Mouse (Mus musculus) forebrain, postnatal 0 days (tissue): Measurements from ENCODE around the gene Pxdn. TPM values are rescaled to one million over a fixed set of nuclear protein-coding genes. Genes with fewer than 3 reads are reported as not detected.
A peak's percentile ranks its signal among the peaks of the same experiment; 100 is the strongest.

Experiments
- ATAC-seq: fragments of 200-750 bp; cut with Nextera tagmentation; 2 replicates; pipeline ENCODE4 v1.8.0; 2017; ENCODE audit warnings: mild to moderate bottlenecking, moderate library complexity
- DNase-seq: peaks from one replicate; pipeline ENCODE4 v3.0.0-alpha.2; 2015
- H3K27ac ChIP-seq: fragments of 300-500 bp; sonication (generic); 2 replicates; pipeline ENCODE4 v1.5.1; 2014; ENCODE audit warnings: low read depth, mild to moderate bottlenecking, antibody characterized with exemption, low read length, moderate library complexity, mixed read lengths
- H3K27me3 ChIP-seq: fragments of 300-500 bp; sonication (generic); 2 replicates; pipeline ENCODE4 v1.6.1; 2014; ENCODE audit warnings: mild to moderate bottlenecking, low read length, mixed read lengths; ENCODE audit not compliant: insufficient read depth
- H3K36me3 ChIP-seq: fragments of 300-500 bp; sonication (generic); 2 replicates; pipeline ENCODE4 v1.6.1; 2014; ENCODE audit warnings: mild to moderate bottlenecking, moderate library complexity; ENCODE audit not compliant: insufficient read depth
- H3K4me1 ChIP-seq: fragments of 300-500 bp; sonication (generic); 2 replicates; pipeline ENCODE4 v1.6.1; 2014; ENCODE audit warnings: antibody characterized with exemption; ENCODE audit not compliant: insufficient read depth
- H3K4me2 ChIP-seq: fragments of 300-500 bp; sonication (generic); 2 replicates; pipeline ENCODE4 v1.6.1; 2014; ENCODE audit warnings: low read depth, mild to moderate bottlenecking, moderate library complexity
- H3K4me3 ChIP-seq: fragments of 300-500 bp; sonication (generic); 2 replicates; pipeline ENCODE4 v1.5.1; 2014; ENCODE audit warnings: low read depth, low read length, mixed read lengths
- H3K9ac ChIP-seq: fragments of 300-500 bp; sonication (generic); 2 replicates; pipeline ENCODE4 v1.6.1; 2014; ENCODE audit warnings: mild to moderate bottlenecking
- H3K9me3 ChIP-seq: fragments of 300-500 bp; sonication (generic); 2 replicates; pipeline ENCODE4 v1.6.1; 2016; ENCODE audit warnings: low read length
- CTCF ChIP-seq: sonication (generic); IDR thresholded peaks from 2 replicates; pipeline ENCODE4 v1.5.1; 2016; ENCODE audit warnings: antibody characterized with exemption, control low read depth, low read depth
- whole genome bisulfite sequencing: fragments of 180-500 bp; shearing (Covaris S2); extraction: QIAGEN DNeasy Blood & Tissue Kit; methylation state at CpG from one replicate; pipeline ENCODE4 v1.1.7; 2014; 5-methylcytosine and 5-hydroxymethylcytosine counted together
- polyA plus RNA-seq: library from polyadenylated mRNA; unstranded; fragments of >200 nt; fragmentation: Nextera tagmentation; extraction: Ambion mirVana; gene quantifications from 2 replicates; pipeline ENCODE4 v1.2.1, GENCODE M21; 2015
- total RNA-seq: library from RNA; depleted of rRNA; stranded (reverse); fragments of >200 nt; gene quantifications from 2 replicates; pipeline ENCODE4 v1.2.3, GENCODE M21; 2014

Gene Pxdn
- total and polyA plus RNA-seq, 2 experiments from 2014 or later = 12.5 to 67.5 TPM

- H3K9ac ChIP-seq = no peak overlapping the region
- H3K4me3 ChIP-seq = no peak overlapping the region
- H3K4me1 ChIP-seq = no peaks in the 10 kb centered on the region
- no peak for DNase-seq
- 80% methylated on average over 9 of the region's 9 CpGs for WGBS
- no peaks in the 10 kb centered on the region for H3K9me3 ChIP-seq
- no peaks in the 10 kb centered on the region for H3K27me3 ChIP-seq
- ATAC-seq = no peak
- no peak overlapping the region for H3K27ac ChIP-seq
- peaks cover 56% of the 10 kb centered on the region for H3K36me3 ChIP-seq
- TF ChIP-seq CTCF = no peak
- H3K4me2 ChIP-seq = no peak overlapping the region
Measured at GRCm38 (mm10) chr12:30015501-30015900, 78.1 kb downstream of the Pxdn start.

- 72% methylated on average over 3 of the region's 3 CpGs for WGBS
- Histone ChIP-seq H3K4me2 (no peak overlapping the region), H3K27ac (no peak overlapping the region), H3K27me3 (no peaks in the 10 kb centered on the region), H3K9ac (no peak overlapping the region), H3K4me3 (no peak overlapping the region), H3K4me1 (no peaks in the 10 kb centered on the region), H3K9me3 (no peaks in the 10 kb centered on the region), H3K36me3 (peaks cover 51% of the 10 kb centered on the region)
- no peak for TF ChIP-seq CTCF
- DNase-seq = no peak
- ATAC-seq = no peak
Measured at GRCm38 (mm10) chr12:30017131-30017530, 79.7 kb downstream of the Pxdn start.

- Histone ChIP-seq H3K27me3 (no peaks in the 10 kb centered on the region), H3K9me3 (no peaks in the 10 kb centered on the region), H3K4me1 (no peaks in the 10 kb centered on the region), H3K27ac (no peak overlapping the region), H3K4me2 (no peak overlapping the region), H3K4me3 (no peak overlapping the region), H3K36me3 (peaks cover 26% of the 10 kb centered on the region), H3K9ac (no peak overlapping the region)
- DNase-seq (no peak), ATAC-seq (no peak)
- TF ChIP-seq CTCF = no peak
Measured at GRCm38 (mm10) chr12:30020447-30020846, 83.0 kb downstream of the Pxdn start.

- WGBS = 25% methylated on average over 3 of the region's 3 CpGs
- no peak for TF ChIP-seq CTCF
- no peak for ATAC-seq
Measured at GRCm38 (mm10) chr12:30023491-30023890, 86.1 kb downstream of the Pxdn start.

GRCm38 (mm10) chr12:30024264-30024825 is 86.9 kb downstream of the Pxdn start:
- Histone ChIP-seq H3K4me2 (no peak overlapping the region), H3K36me3 (peaks cover 14% of the 10 kb centered on the region), H3K27ac (no peak overlapping the region), H3K9me3 (no peaks in the 10 kb centered on the region), H3K4me3 (no peak overlapping the region), H3K27me3 (no peaks in the 10 kb centered on the region), H3K9ac (no peak overlapping the region), H3K4me1 (no peaks in the 10 kb centered on the region)
- no peak for DNase-seq
- ATAC-seq = peak; percentile 63
- TF ChIP-seq CTCF = no peak
- WGBS = 51% methylated on average over 2 of the region's 2 CpGs

More at GRCm38 (mm10) chr12:30023491-30023890, 86.1 kb downstream of the Pxdn start:
- H3K27ac ChIP-seq = no peak overlapping the region
- H3K4me1 ChIP-seq = no peaks in the 10 kb centered on the region
- H3K4me2 ChIP-seq = no peak overlapping the region
- no peak for DNase-seq
- H3K9ac ChIP-seq = no peak overlapping the region
- H3K36me3 ChIP-seq = peaks cover 14% of the 10 kb centered on the region
- H3K4me3 ChIP-seq = no peak overlapping the region
- H3K27me3 ChIP-seq = no peaks in the 10 kb centered on the region
- H3K9me3 ChIP-seq = no peaks in the 10 kb centered on the region

- Histone ChIP-seq H3K36me3 (no peaks in the 10 kb centered on the region), H3K27me3 (no peaks in the 10 kb centered on the region), H3K9ac (no peak overlapping the region), H3K4me2 (no peak overlapping the region), H3K4me3 (no peak overlapping the region), H3K27ac (no peak overlapping the region), H3K4me1 (no peaks in the 10 kb centered on the region), H3K9me3 (no peaks in the 10 kb centered on the region)
- DNase-seq (no peak), ATAC-seq (no peak)
- 82% methylated on average over 3 of the region's 3 CpGs for WGBS
- no peak for TF ChIP-seq CTCF
Measured at GRCm38 (mm10) chr12:30027721-30028340, 90.4 kb downstream of the Pxdn start.

GRCm38 (mm10) chr12:30029111-30029510 is 91.7 kb downstream of the Pxdn start:
- Histone ChIP-seq H3K9me3 (no peaks in the 10 kb centered on the region), H3K27me3 (no peaks in the 10 kb centered on the region), H3K9ac (no peak overlapping the region), H3K4me2 (no peak overlapping the region), H3K36me3 (no peaks in the 10 kb centered on the region), H3K4me3 (no peak overlapping the region), H3K27ac (no peak overlapping the region), H3K4me1 (no peaks in the 10 kb centered on the region)
- 88% methylated on average over 1 of the region's 1 CpGs for WGBS
- no peak for DNase-seq
- ATAC-seq = 0 out of 2 replicates have a peak, but pooled peaks have one; percentile 14
- no peak for TF ChIP-seq CTCF
